Mouse (Mus musculus) megakaryocyte-erythroid progenitor cell, adult 5-6 weeks (primary cell): ENCODE measurements around the gene Pde4c. TPM values are rescaled to one million over a fixed set of nuclear protein-coding genes. Genes with fewer than 3 reads are reported as not detected.

Experiments
- ATAC-seq: replicated peaks from 2 replicates; pipeline ENCODE4 v1.8.0; 2016; ENCODE audit warnings: mild to moderate bottlenecking, inconsistent platforms; ENCODE audit not compliant: severe bottlenecking, poor library complexity, low FRiP score, low TSS enrichment
- total RNA-seq, 2 experiments: library from RNA; stranded (forward) in 1 of 2; stranded (reverse) in 1 of 2; fragments of 200-1000, 215-1000 nt in 1 of 2; fragments of >200 nt in 1 of 2; fragmentation: Nextera tagmentation in 1 of 2; gene quantifications; 2 replicates each; pipeline ENCODE4 v1.2.3; 2014 to 2017

Gene Pde4c
- total RNA-seq, 2 experiments from 2014 or later = 0.28 TPM; not detected in 1

- no peak for ATAC-seq
Measured at GRCm38 (mm10) chr8:70798281-70798680, 74.8 kb downstream of the Pde4c start.

GRCm38 (mm10) chr8:70800648-70801047 lies 77.1 kb downstream of the Pde4c start:
- no peak for ATAC-seq

Other genes with a start within 250 kb of the Pde4c start
- gene Klhl26, start 246.8 kb upstream of the Pde4c start, total RNA-seq (2014; fragmentation: Nextera tagmentation) = 8.4 and 9.5 TPM in 2 replicates
- 6.0 and 8.2 TPM in 2 replicates for gene Klhl26, start 246.8 kb upstream of the Pde4c start, total RNA-seq (2017)
- not detected in 2 replicates for gene Tmem59l, start 236.4 kb upstream of the Pde4c start, total RNA-seq (2014; fragmentation: Nextera tagmentation)
- not detected in 2 replicates for gene Tmem59l, start 236.4 kb upstream of the Pde4c start, total RNA-seq (2017)
- gene Crlf1, start 230.6 kb upstream of the Pde4c start, total RNA-seq (2014; fragmentation: Nextera tagmentation) = 0.30 and 2.3 TPM in 2 replicates
- gene Crlf1, start 230.6 kb upstream of the Pde4c start, total RNA-seq (2017) = not detected in 2 replicates
- gene Rex1bd, start 217.0 kb upstream of the Pde4c start, total RNA-seq (2014; fragmentation: Nextera tagmentation) = 53.5 and 57.0 TPM in 2 replicates
- 25.8 and 48.7 TPM in 2 replicates for gene Rex1bd, start 217.0 kb upstream of the Pde4c start, total RNA-seq (2017)
- gene Uba52, start 212.9 kb upstream of the Pde4c start, total RNA-seq (2014; fragmentation: Nextera tagmentation) = 2,751 and 3,393 TPM in 2 replicates
- 4,463 and 5,230 TPM in 2 replicates for gene Uba52, start 212.9 kb upstream of the Pde4c start, total RNA-seq (2017)
- 140 and 265 TPM in 2 replicates for gene Fkbp8, start 196.0 kb upstream of the Pde4c start, total RNA-seq (2014; fragmentation: Nextera tagmentation)
- gene Fkbp8, start 196.0 kb upstream of the Pde4c start, total RNA-seq (2017) = 172 and 176 TPM in 2 replicates
- 78.1 and 81.8 TPM in 2 replicates for gene Kxd1, start 195.8 kb upstream of the Pde4c start, total RNA-seq (2014; fragmentation: Nextera tagmentation)
- 65.5 and 93.7 TPM in 2 replicates for gene Kxd1, start 195.8 kb upstream of the Pde4c start, total RNA-seq (2017)
- 14.7 and 22.0 TPM in 2 replicates for gene Ell, start 184.3 kb upstream of the Pde4c start, total RNA-seq (2014; fragmentation: Nextera tagmentation)
- gene Ell, start 184.3 kb upstream of the Pde4c start, total RNA-seq (2017) = 7.9 and 10.7 TPM in 2 replicates
- gene Isyna1, start 129.3 kb upstream of the Pde4c start, total RNA-seq (2014; fragmentation: Nextera tagmentation) = 74.1 and 91.0 TPM in 2 replicates
- gene Isyna1, start 129.3 kb upstream of the Pde4c start, total RNA-seq (2017) = 36.5 and 51.5 TPM in 2 replicates
- 39.7 and 83.5 TPM in 2 replicates for gene Ssbp4, start 114.8 kb upstream of the Pde4c start, total RNA-seq (2014; fragmentation: Nextera tagmentation)
- 77.5 and 98.5 TPM in 2 replicates for gene Ssbp4, start 114.8 kb upstream of the Pde4c start, total RNA-seq (2017)
- gene Lrrc25, start 107.6 kb upstream of the Pde4c start, total RNA-seq (2014; fragmentation: Nextera tagmentation) = 0.37 and 0.69 TPM in 2 replicates
- 0.15 and 0.61 TPM in 2 replicates for gene Lrrc25, start 107.6 kb upstream of the Pde4c start, total RNA-seq (2017)
- not detected in 2 replicates for gene Gdf15, start 91.3 kb upstream of the Pde4c start, total RNA-seq (2014; fragmentation: Nextera tagmentation)
- gene Gdf15, start 91.3 kb upstream of the Pde4c start, total RNA-seq (2017) = not detected in 2 replicates
- 6.3 and 8.8 TPM in 2 replicates for gene Pgpep1, start 63.3 kb upstream of the Pde4c start, total RNA-seq (2014; fragmentation: Nextera tagmentation)
- 4.6 and 5.1 TPM in 2 replicates for gene Pgpep1, start 63.3 kb upstream of the Pde4c start, total RNA-seq (2017)
- 286 and 287 TPM in 2 replicates for gene Lsm4, start 50.5 kb upstream of the Pde4c start, total RNA-seq (2014; fragmentation: Nextera tagmentation)
- 240 and 290 TPM in 2 replicates for gene Lsm4, start 50.5 kb upstream of the Pde4c start, total RNA-seq (2017)
- gene Jund, start 24.8 kb upstream of the Pde4c start, total RNA-seq (2014; fragmentation: Nextera tagmentation) = 18.8 and 34.4 TPM in 2 replicates
- 44.8 and 48.7 TPM in 2 replicates for gene Jund, start 24.8 kb upstream of the Pde4c start, total RNA-seq (2017)
- not detected in 2 replicates for gene Iqcn, start 20.3 kb upstream of the Pde4c start, total RNA-seq (2014; fragmentation: Nextera tagmentation)
- not detected in 2 replicates for gene Iqcn, start 20.3 kb upstream of the Pde4c start, total RNA-seq (2017)
- gene Gm3336, start 5.2 kb upstream of the Pde4c start, total RNA-seq (2014; fragmentation: Nextera tagmentation) = not detected in 2 replicates
- gene Gm3336, start 5.2 kb upstream of the Pde4c start, total RNA-seq (2017) = not detected in 2 replicates
- 1.8 and 7.0 TPM in 2 replicates for gene Rab3a, start 31.0 kb downstream of the Pde4c start, total RNA-seq (2014; fragmentation: Nextera tagmentation)
- 1.2 and 2.8 TPM in 2 replicates for gene Rab3a, start 31.0 kb downstream of the Pde4c start, total RNA-seq (2017)
- gene Mpv17l2, start 37.2 kb downstream of the Pde4c start, total RNA-seq (2014; fragmentation: Nextera tagmentation) = 58.3 and 111 TPM in 2 replicates
- gene Mpv17l2, start 37.2 kb downstream of the Pde4c start, total RNA-seq (2017) = 4.3 and 17.6 TPM in 2 replicates
- gene Pik3r2, start 53.0 kb downstream of the Pde4c start, total RNA-seq (2014; fragmentation: Nextera tagmentation) = 30.7 and 51.4 TPM in 2 replicates
- 29.2 and 33.9 TPM in 2 replicates for gene Pik3r2, start 53.0 kb downstream of the Pde4c start, total RNA-seq (2017)
- 44.0 and 54.3 TPM in 2 replicates for gene Mast3, start 81.3 kb downstream of the Pde4c start, total RNA-seq (2014; fragmentation: Nextera tagmentation)
- 6.2 and 7.3 TPM in 2 replicates for gene Mast3, start 81.3 kb downstream of the Pde4c start, total RNA-seq (2017)
- 0.31 and 0.79 TPM in 2 replicates for gene Il12rb1, start 84.7 kb downstream of the Pde4c start, total RNA-seq (2014; fragmentation: Nextera tagmentation)
- gene Il12rb1, start 84.7 kb downstream of the Pde4c start, total RNA-seq (2017) = 1.6 and 2.0 TPM in 2 replicates
- 27.6 and 29.1 TPM in 2 replicates for gene Arrdc2, start 116.0 kb downstream of the Pde4c start, total RNA-seq (2014; fragmentation: Nextera tagmentation)
- 8.0 and 11.8 TPM in 2 replicates for gene Arrdc2, start 116.0 kb downstream of the Pde4c start, total RNA-seq (2017)
- gene Kcnn1, start 139.5 kb downstream of the Pde4c start, total RNA-seq (2014; fragmentation: Nextera tagmentation) = 0.32 TPM in 1 of 2 replicates, not detected in the other
- 2.9 TPM in 1 of 2 replicates, not detected in the other for gene Kcnn1, start 139.5 kb downstream of the Pde4c start, total RNA-seq (2017)
- 28.5 and 47.9 TPM in 2 replicates for gene Ccdc124, start 150.2 kb downstream of the Pde4c start, total RNA-seq (2014; fragmentation: Nextera tagmentation)
- gene Ccdc124, start 150.2 kb downstream of the Pde4c start, total RNA-seq (2017) = 30.8 and 51.1 TPM in 2 replicates
- gene Slc5a5, start 169.0 kb downstream of the Pde4c start, total RNA-seq (2014; fragmentation: Nextera tagmentation) = 0.59 TPM in 1 of 2 replicates, not detected in the other
- gene Slc5a5, start 169.0 kb downstream of the Pde4c start, total RNA-seq (2017) = not detected in 2 replicates
- 6,537 and 6,664 TPM in 2 replicates for gene Rpl18a, start 173.7 kb downstream of the Pde4c start, total RNA-seq (2014; fragmentation: Nextera tagmentation)
- 1,763 and 2,438 TPM in 2 replicates for gene Rpl18a, start 173.7 kb downstream of the Pde4c start, total RNA-seq (2017)
- gene Map1s, start 182.2 kb downstream of the Pde4c start, total RNA-seq (2014; fragmentation: Nextera tagmentation) = 20.5 and 27.9 TPM in 2 replicates
- gene Map1s, start 182.2 kb downstream of the Pde4c start, total RNA-seq (2017) = 9.8 and 11.9 TPM in 2 replicates